Mouse (Mus musculus) testis, adult 2 months (tissue): ENCODE data around the gene Gabrd.

Source experiments
- CTCF ChIP-seq: fragments of 200-500 bp; IDR thresholded peaks from 2 replicates; pipeline ENCODE4 v1.5.1; 2012; ENCODE audit warnings: low read depth, mild to moderate bottlenecking, inconsistent platforms, low read length, moderate library complexity; ENCODE audit not compliant: control insufficient read depth, insufficient read depth, insufficient replicate concordance
- POLR2A ChIP-seq: fragments of 200-500 bp; IDR thresholded peaks from 2 replicates; pipeline ENCODE4 v1.6.1; 2012; ENCODE audit warnings: low read depth, mild to moderate bottlenecking, inconsistent platforms, low read length, moderate library complexity; ENCODE audit not compliant: control insufficient read depth

GRCm38 (mm10) chr4:155359560-155360464, 38.1 kb downstream of the Gabrd start:
- TF ChIP-seq CTCF (no peak), POLR2A (no peak)
